Mouse (Mus musculus): ENCODE results near the gene Nos2. TPM values are rescaled to one million over a fixed set of nuclear protein-coding genes. Genes with fewer than 3 reads are reported as not detected.
A peak's percentile ranks its signal among the peaks of the same experiment; 100 is the strongest.
"Not testable (repeated sequence)": the region's sequence is repeated elsewhere in the genome, so short reads cannot be mapped to it uniquely, and the experiment has no call there.

Nos2 gene
- total RNA-seq, 2 experiments from 2014 or later: not detected

GRCm38 (mm10) chr11:78984483-78985177 is 64.0 kb downstream of the Nos2 start, which contains the start of gene Lgals9:
TSS of gene Lgals9 (minus strand) at chr11:78984946.
- peak; percentile 87 for ATAC-seq (replicated peaks; ENCODE audit: low FRiP score, poor library complexity, severe bottlenecking)

GRCm38 (mm10) chr11:78985505-78985904 is 64.9 kb downstream of the Nos2 start:
- ATAC-seq (replicated peaks; ENCODE audit: low FRiP score, poor library complexity, severe bottlenecking): no peak

- ATAC-seq (replicated peaks; ENCODE audit: low FRiP score, poor library complexity, severe bottlenecking): no peak
These were observed 65.9 kb downstream of the Nos2 start for GRCm38 (mm10) chr11:78986311-78987002.

GRCm38 (mm10) chr11:78989206-78989605 is 68.6 kb downstream of the Nos2 start:
- ATAC-seq (replicated peaks; ENCODE audit: low FRiP score, poor library complexity, severe bottlenecking): not testable (repeated sequence)

GRCm38 (mm10) chr11:78990096-78990495 is 69.5 kb downstream of the Nos2 start:
- no peak for ATAC-seq (replicated peaks; ENCODE audit: low FRiP score, poor library complexity, severe bottlenecking)

- not testable (repeated sequence) for ATAC-seq (replicated peaks; ENCODE audit: low FRiP score, poor library complexity, severe bottlenecking)
These were observed 70.4 kb downstream of the Nos2 start for GRCm38 (mm10) chr11:78990875-78991543.

- ATAC-seq (replicated peaks; ENCODE audit: low FRiP score, poor library complexity, severe bottlenecking): no peak
These were observed 78.5 kb downstream of the Nos2 start for GRCm38 (mm10) chr11:78999118-78999517.

- ATAC-seq (replicated peaks; ENCODE audit: low FRiP score, poor library complexity, severe bottlenecking): no peak
These were observed 81.3 kb downstream of the Nos2 start for GRCm38 (mm10) chr11:79001871-79002270.

GRCm38 (mm10) chr11:79002551-79002951 is 82.0 kb downstream of the Nos2 start:
- ATAC-seq (replicated peaks; ENCODE audit: low FRiP score, poor library complexity, severe bottlenecking): no peak

- no peak for ATAC-seq (replicated peaks; ENCODE audit: low FRiP score, poor library complexity, severe bottlenecking)
These were observed 82.6 kb downstream of the Nos2 start for GRCm38 (mm10) chr11:79003053-79003768.

- no peak for ATAC-seq (replicated peaks; ENCODE audit: low FRiP score, poor library complexity, severe bottlenecking)
These were observed 83.4 kb downstream of the Nos2 start for GRCm38 (mm10) chr11:79003769-79004638.

- ATAC-seq (replicated peaks; ENCODE audit: low FRiP score, poor library complexity, severe bottlenecking): no peak
These were observed 85.2 kb downstream of the Nos2 start for GRCm38 (mm10) chr11:79005578-79006394.

GRCm38 (mm10) chr11:79006417-79006816 is 85.8 kb downstream of the Nos2 start:
- no peak for ATAC-seq (replicated peaks; ENCODE audit: low FRiP score, poor library complexity, severe bottlenecking)

GRCm38 (mm10) chr11:79007356-79007755 is 86.8 kb downstream of the Nos2 start:
- not testable (repeated sequence) for ATAC-seq (replicated peaks; ENCODE audit: low FRiP score, poor library complexity, severe bottlenecking)

GRCm38 (mm10) chr11:79008007-79008775 is 87.6 kb downstream of the Nos2 start:
- ATAC-seq (replicated peaks; ENCODE audit: low FRiP score, poor library complexity, severe bottlenecking): no peak

- no peak for ATAC-seq (replicated peaks; ENCODE audit: low FRiP score, poor library complexity, severe bottlenecking)
These were observed 88.3 kb downstream of the Nos2 start for GRCm38 (mm10) chr11:79008891-79009290.

Data from erythroblast, adult 5-6 weeks (primary cell).